Mouse (Mus musculus): ENCODE data around the gene Id3. TPM values are rescaled to one million over a fixed set of nuclear protein-coding genes. Genes with fewer than 3 reads are reported as not detected.

Gene Id3
- total and polyA plus RNA-seq, 3 experiments = 18.3 to 116 (median 85.5) TPM

- Histone ChIP-seq H3K27ac (ENCODE audit: insufficient read depth, low read depth) (peak overlapping the region; percentile 61), H3K27me3 (replicated peaks) (peaks cover 67% of the 10 kb centered on the region), H3K79me2 (replicated peaks; ENCODE audit: control insufficient read depth, extremely low read depth, insufficient read depth, poor library complexity, severe bottlenecking) (peaks cover 4% of the 10 kb centered on the region; the same call in 1 of the 2 replicates), H3K9ac (ENCODE audit: insufficient read depth, low read depth) (peak overlapping the region; percentile 69), H3K36me3 (replicated peaks in 1 of 2; ENCODE audit: control insufficient read depth in 1 of 2, insufficient read depth in 1 of 2, low read length in 1 of 2) (no peaks in the 10 kb centered on the region), H3K4me1 (ENCODE audit: control insufficient read depth in 1 of 2, insufficient read depth in 2 of 2) (peaks cover 6 to 72% of the 10 kb centered on the region in 2 experiments), H3K9me3 (replicated peaks; ENCODE audit: low read length) (no peaks in the 10 kb centered on the region), H3K4me2 (ENCODE audit: insufficient read depth, low read depth, poor library complexity, severe bottlenecking) (peak overlapping the region; percentile 53), H3K4me3 (replicated peaks in 1 of 3; ENCODE audit: low read depth in 2 of 3, low read length in 2 of 3, poor library complexity in 1 of 3) (peak overlapping the region; percentile 57 to 81 (median 61))
- TF ChIP-seq MEF2A (IDR thresholded peaks at IDR 0.05; ENCODE audit: borderline replicate concordance, low read depth, low read length) = no peak
- no peak for TF ChIP-seq ZKSCAN1 (IDR thresholded peaks at IDR 0.05; ENCODE audit: borderline replicate concordance, low read depth, low read length)
- no peak for TF ChIP-seq E2F4 (IDR thresholded peaks at IDR 0.05; ENCODE audit: insufficient replicate concordance, low read depth, low read length)
- TF ChIP-seq ZC3H11A (IDR thresholded peaks at IDR 0.05; ENCODE audit: low read depth, low read length) = no peak
- TF ChIP-seq UBTF (IDR thresholded peaks at IDR 0.05; ENCODE audit: low read depth, low read length) = peak; percentile 87; the same call in 1 of the 2 replicates
- no peak for TF ChIP-seq JUND (conservative IDR thresholded peaks at IDR 0.05; ENCODE audit: low read depth, low read length)
- peak; percentile 23; the same call in 1 of the 2 replicates for TF ChIP-seq ETS1 (conservative IDR thresholded peaks at IDR 0.05; ENCODE audit: low read depth, low read length)
- TF ChIP-seq MAFK (IDR thresholded peaks at IDR 0.05; ENCODE audit: insufficient replicate concordance, low read length) = no peak
- TF ChIP-seq IRF4 (IDR thresholded peaks at IDR 0.05; ENCODE audit: low read depth, low read length) = no peak
- TF ChIP-seq GABPA (IDR thresholded peaks at IDR 0.05; ENCODE audit: insufficient replicate concordance, low read depth, low read length) = no peak
- peak; percentile 35 for TF ChIP-seq POLR2A (IDR thresholded peaks at IDR 0.05; ENCODE audit: low read depth, low read length)
- no peak for TF ChIP-seq TBP (conservative IDR thresholded peaks at IDR 0.05; ENCODE audit: low read depth, low read length)
- TF ChIP-seq ZMIZ1 (IDR thresholded peaks at IDR 0.05; ENCODE audit: low read depth, low read length) = no peak
- no peak for TF ChIP-seq POLR2AphosphoS2 (IDR thresholded peaks at IDR 0.05; ENCODE audit: low read depth, low read length)
- TF ChIP-seq HCFC1 (IDR thresholded peaks at IDR 0.05; ENCODE audit: low read depth, low read length) = no peak
- no peak for TF ChIP-seq USF2 (conservative IDR thresholded peaks at IDR 0.05; ENCODE audit: low read depth, low read length)
- TF ChIP-seq MAZ (IDR thresholded peaks at IDR 0.05; ENCODE audit: low read depth, low read length) = peak; percentile 18; the same call in 1 of the 2 replicates
- no peak for TF ChIP-seq USF1 (IDR thresholded peaks at IDR 0.05; ENCODE audit: low read depth, low read length)
- no peak for TF ChIP-seq SMC3 (IDR thresholded peaks at IDR 0.05; ENCODE audit: low read depth, low read length)
- TF ChIP-seq CHD2 (IDR thresholded peaks at IDR 0.05; ENCODE audit: low read length) = no peak
- TF ChIP-seq RAD21 (IDR thresholded peaks at IDR 0.05; ENCODE audit: low read depth, low read length) = no peak
- no peak for TF ChIP-seq CTCF (conservative IDR thresholded peaks at IDR 0.05 in 1 of 2, IDR thresholded peaks at IDR 0.05 in 1 of 2; ENCODE audit: low read depth in 2 of 2, low read length in 2 of 2)
- TF ChIP-seq PAX5 (IDR thresholded peaks at IDR 0.05; ENCODE audit: low read length) = no peak
- peak; percentile 13; the same call in 1 of the 2 replicates for TF ChIP-seq TCF12 (IDR thresholded peaks at IDR 0.05; ENCODE audit: low read depth, low read length)
- TF ChIP-seq NRF1 (IDR thresholded peaks at IDR 0.05; ENCODE audit: low read depth, low read length) = no peak
- no peak for TF ChIP-seq JUN (IDR thresholded peaks at IDR 0.05; ENCODE audit: insufficient read depth, low read depth, low read length)
- no peak for TF ChIP-seq MAX (IDR thresholded peaks at IDR 0.05; ENCODE audit: low read length)
- TF ChIP-seq ZNF384 (IDR thresholded peaks at IDR 0.05; ENCODE audit: low read depth, low read length) = no peak
- no peak for TF ChIP-seq RCOR1 (conservative IDR thresholded peaks at IDR 0.05; ENCODE audit: low read depth, low read length)
- peak; percentile 49 for TF ChIP-seq SIN3A (IDR thresholded peaks at IDR 0.05; ENCODE audit: low read length)
- no peak for TF ChIP-seq KAT2A (IDR thresholded peaks at IDR 0.05; ENCODE audit: insufficient replicate concordance, low read length)
- no peak for TF ChIP-seq NELFE (IDR thresholded peaks at IDR 0.05; ENCODE audit: low read depth, low read length)
- TF ChIP-seq BHLHE40 (IDR thresholded peaks at IDR 0.05; ENCODE audit: low read depth, low read length) = peak; percentile 44; the same call in 1 of the 2 replicates
- no peak for TF ChIP-seq MYC (IDR thresholded peaks at IDR 0.05; ENCODE audit: low read depth, low read length)
- TF ChIP-seq EP300 (IDR thresholded peaks at IDR 0.05; ENCODE audit: low read length) = no peak
- no peak for TF ChIP-seq ELF1 (IDR thresholded peaks at IDR 0.05; ENCODE audit: low read depth, low read length)
- TF ChIP-seq MXI1 (IDR thresholded peaks at IDR 0.05; ENCODE audit: low read depth, low read length) = no peak
- no peak for TF ChIP-seq CHD1 (IDR thresholded peaks at IDR 0.05; ENCODE audit: low read depth, low read length)
- DNase-seq (ENCODE audit: extremely low read depth) = peak; percentile 53
- in situ Hi-C loops (cut with MboI; ENCODE audit: low pct_ligation_motif_present, low pct_unique_long_range_greater_than_20kb, low sequenced_read_pairs) = loop anchor here (5.0 kb wide), 1 partner anchor 67 kb away; no protein-coding TSS in a partner anchor
- dilution Hi-C loops (cut with MboI; ENCODE audit: extremely low pct_ligation_motif_present, extremely low pct_unique_long_range_greater_than_20kb, low sequenced_read_pairs) = no loop called here
These were observed 1.0 kb downstream of the Id3 start for GRCm38 (mm10) chr4:136144126-136144926.

All from CH12.LX (cell line).